12 mouse cellular contexts compared by ENCODE assay signal in the genomic region with DNA sequence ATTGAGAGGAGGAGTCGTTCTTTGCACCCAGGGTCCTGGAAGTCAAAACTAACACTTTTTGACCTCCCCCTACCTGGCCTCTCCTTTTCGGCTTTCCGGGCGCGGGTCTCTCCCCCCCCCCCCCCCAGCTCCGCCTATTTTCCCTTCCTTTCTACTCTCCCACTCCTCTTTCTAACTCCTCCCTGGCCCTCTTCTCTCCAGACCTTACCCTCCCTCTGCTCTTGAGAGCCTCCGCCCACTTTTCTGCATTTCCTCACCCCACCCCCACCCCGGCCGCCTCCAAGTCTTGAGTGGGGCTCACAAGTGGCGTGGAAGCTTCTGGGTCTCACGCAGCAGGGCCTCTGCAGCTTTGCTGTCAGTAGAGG. TPM values are rescaled to one million over a fixed set of nuclear protein-coding genes. Genes with fewer than 3 reads are reported as not detected.
DNase-seq lines count a peak whose midpoint lies in the region; ATAC-seq and TF ChIP-seq lines count a peak whose summit lies in the region.
"Had no signal": no experiment of that assay in that cellular context is flagged by ENCODE, and none has a peak within 500 bp of the region (broad histone marks: within the 10 kb centered on the region; RNA-seq: fewer than 3 reads in every experiment).

No protein-coding gene starts in this region.

- no peak for TF ChIP-seq CTCF in lung, embryonic 14.5 days (IDR thresholded peaks at IDR 0.05; ENCODE audit: low read depth)

- peak overlapping the region; percentile 32; the same call in 1 of the 2 replicates for H3K4me3 ChIP-seq in lung, embryonic 14.5 days (ENCODE audit: low read depth, low read length)
- peak overlapping the region; percentile 51 for H3K4me3 ChIP-seq in hindbrain, embryonic 10.5 days
- H3K4me3 ChIP-seq in midbrain, embryonic 10.5 days = peak overlapping the region; percentile 53

- no peaks in the 10 kb centered on the region for H3K4me1 ChIP-seq in lung, embryonic 14.5 days (ENCODE audit: insufficient read depth)
- H3K4me1 ChIP-seq in hindbrain, embryonic 10.5 days (replicated peaks) = peaks cover 32% of the 10 kb centered on the region
- H3K4me1 ChIP-seq in midbrain, embryonic 10.5 days = peaks cover 34% of the 10 kb centered on the region

- DNase-seq in lung, embryonic 14.5 days = no peak
- DNase-seq in lung, postnatal 4 days = no peak
- no peak for DNase-seq in hindbrain, embryonic 10.5 days (ENCODE audit: low spot score)
- peak; percentile 18 for DNase-seq in midbrain, embryonic 10.5 days (ENCODE audit: low spot score)
- DNase-seq in left cerebral cortex, postnatal 25 days (ENCODE audit: low spot score in 2 of 2) = no peak
- DNase-seq in gastrocnemius, postnatal 10 days = no peak
- DNase-seq in spleen, postnatal 36 days (ENCODE audit: low spot score in 2 of 2) = no peak
- no peak for DNase-seq in kidney, adult 9 months
- DNase-seq: adrenal gland, adult 2 months; cerebellum, adult 11-12 months; lung, postnatal 36 days had no signal

- H3K27ac ChIP-seq in lung, embryonic 14.5 days (ENCODE audit: low read depth) = no peak overlapping the region
- peak overlapping the region; percentile 56; the same call in 1 of the 2 replicates for H3K27ac ChIP-seq in hindbrain, embryonic 10.5 days
- H3K27ac ChIP-seq in midbrain, embryonic 10.5 days (replicated peaks) = no peak overlapping the region

- intact Hi-C loops in left cerebral cortex, postnatal 25 days (cut with DNase I) = no loop called here

- WGBS in lung, embryonic 14.5 days = 3% methylated on average over 7 of the region's 11 CpGs
- WGBS in hindbrain, embryonic 10.5 days = under 1% methylated on average over 7 of the region's 11 CpGs
- 1% methylated on average over 7 of the region's 11 CpGs for WGBS in midbrain, embryonic 10.5 days

- H3K4me2 ChIP-seq in lung, embryonic 14.5 days = peak overlapping the region; percentile 58; the same call in 1 of the 2 replicates

- no peaks in the 10 kb centered on the region for H3K9me3 ChIP-seq in lung, embryonic 14.5 days (ENCODE audit: low read depth, low read length)
- no peaks in the 10 kb centered on the region for H3K9me3 ChIP-seq in hindbrain, embryonic 10.5 days
- no peaks in the 10 kb centered on the region for H3K9me3 ChIP-seq in midbrain, embryonic 10.5 days (replicated peaks)

- H3K27me3 ChIP-seq in lung, embryonic 14.5 days (ENCODE audit: insufficient read depth, low read length) = peaks cover 68% of the 10 kb centered on the region
- peaks cover 83% of the 10 kb centered on the region for H3K27me3 ChIP-seq in hindbrain, embryonic 10.5 days (ENCODE audit: insufficient read depth, poor library complexity, severe bottlenecking)
- H3K27me3 ChIP-seq in midbrain, embryonic 10.5 days (ENCODE audit: low read depth, poor library complexity, severe bottlenecking) = peaks cover 90% of the 10 kb centered on the region
- H3K27me3 ChIP-seq: CH12.LX had no signal

- no peak overlapping the region for H3K9ac ChIP-seq in lung, embryonic 14.5 days

- no peaks in the 10 kb centered on the region for H3K36me3 ChIP-seq in lung, embryonic 14.5 days (ENCODE audit: insufficient read depth)
- H3K36me3 ChIP-seq in hindbrain, embryonic 10.5 days = no peaks in the 10 kb centered on the region
- no peaks in the 10 kb centered on the region for H3K36me3 ChIP-seq in midbrain, embryonic 10.5 days

- no peak for ATAC-seq in lung, embryonic 14.5 days (ENCODE audit: insufficient read depth)

RNA-seq across cellular contexts. Expression of a gene that starts 0.3 kb away (rescaled TPM):
- not detected in 2 replicates for polyA plus RNA-seq in lung, embryonic 14.5 days (2014; fragmentation: Nextera tagmentation; extraction: Ambion mirVana)
- polyA plus RNA-seq in hindbrain, embryonic 10.5 days (2016; fragmentation: Nextera tagmentation; extraction: Ambion mirVana) = 0.19 and 1.1 TPM in 2 replicates
- 0.07 and 0.10 TPM in 2 replicates for polyA plus RNA-seq in midbrain, embryonic 10.5 days (2016; fragmentation: Nextera tagmentation; extraction: Ambion mirVana)
- 1 to 10 TPM in 1 of 2 experiments, under 1 TPM in 1; 0.76 to 3.1 TPM for total RNA-seq in left cerebral cortex, postnatal 25 days (2021)
- not detected for total RNA-seq in gastrocnemius, postnatal 10 days (2021)
- total RNA-seq: adrenal gland, adult 2 months; CH12.LX had no signal
- polyA plus RNA-seq: adrenal gland, adult 2 months had no signal

RNA-seq across cellular contexts. Expression of a gene that starts 0.8 kb away (rescaled TPM):
- 0.09 and 0.84 TPM in 2 replicates for polyA plus RNA-seq in lung, embryonic 14.5 days (2014; fragmentation: Nextera tagmentation; extraction: Ambion mirVana)
- 2.8 and 12.0 TPM in 2 replicates for polyA plus RNA-seq in hindbrain, embryonic 10.5 days (2016; fragmentation: Nextera tagmentation; extraction: Ambion mirVana)
- 0.41 and 0.77 TPM in 2 replicates for polyA plus RNA-seq in midbrain, embryonic 10.5 days (2016; fragmentation: Nextera tagmentation; extraction: Ambion mirVana)
- total RNA-seq in left cerebral cortex, postnatal 25 days (2021) = 1 to 10 TPM in 1 of 2 experiments, under 1 TPM in 1; 0.57 to 2.7 TPM
- total RNA-seq in gastrocnemius, postnatal 10 days (2021) = not detected
- total RNA-seq: adrenal gland, adult 2 months; CH12.LX had no signal

RNA-seq across cellular contexts. Expression of a gene that starts 47.8 kb away (rescaled TPM):
- polyA plus RNA-seq in lung, embryonic 14.5 days (2014; fragmentation: Nextera tagmentation; extraction: Ambion mirVana) = 18.4 and 18.8 TPM in 2 replicates
- polyA plus RNA-seq in hindbrain, embryonic 10.5 days (2016; fragmentation: Nextera tagmentation; extraction: Ambion mirVana) = 28.9 and 30.4 TPM in 2 replicates
- polyA plus RNA-seq in midbrain, embryonic 10.5 days (2016; fragmentation: Nextera tagmentation; extraction: Ambion mirVana) = 26.0 and 27.8 TPM in 2 replicates
- total RNA-seq in left cerebral cortex, postnatal 25 days (2021) = 10 to 100 TPM; 20.1 to 23.4 TPM
- 1 to 10 TPM; 5.8 to 8.8 TPM for total RNA-seq in gastrocnemius, postnatal 10 days (2021)
